Mouse (Mus musculus) liver, adult 2 months (tissue): ENCODE measurements around the gene Cfap77.

Experiments used
- CTCF ChIP-seq: fragments of 200-500 bp; IDR thresholded peaks from 2 replicates; pipeline ENCODE4 v1.5.1; 2011; ENCODE audit warnings: low read depth, low read length, control low read depth
- POLR2A ChIP-seq: fragments of 200-500 bp; IDR thresholded peaks from 2 replicates; pipeline ENCODE4 v1.6.1; 2011; ENCODE audit warnings: low read length, control low read depth; ENCODE audit not compliant: insufficient read depth; ENCODE audit errors: extremely low read depth

- TF ChIP-seq CTCF: no peak
- no peak for TF ChIP-seq POLR2A
Measured at GRCm38 (mm10) chr2:28998246-28998645, 56.6 kb downstream of the Cfap77 start.
